Mouse (Mus musculus): Measurements from ENCODE around the gene Olfr169. TPM values are rescaled to one million over a fixed set of nuclear protein-coding genes. Genes with fewer than 3 reads are reported as not detected.
"Not testable (repeated sequence)": the region's sequence is repeated elsewhere in the genome, so short reads cannot be mapped to it uniquely, and the experiment has no call there.

The Olfr169 gene
- polyA plus RNA-seq (2015; fragmentation: Nextera tagmentation; extraction: Ambion mirVana): not detected in 2 replicates

DNA sequence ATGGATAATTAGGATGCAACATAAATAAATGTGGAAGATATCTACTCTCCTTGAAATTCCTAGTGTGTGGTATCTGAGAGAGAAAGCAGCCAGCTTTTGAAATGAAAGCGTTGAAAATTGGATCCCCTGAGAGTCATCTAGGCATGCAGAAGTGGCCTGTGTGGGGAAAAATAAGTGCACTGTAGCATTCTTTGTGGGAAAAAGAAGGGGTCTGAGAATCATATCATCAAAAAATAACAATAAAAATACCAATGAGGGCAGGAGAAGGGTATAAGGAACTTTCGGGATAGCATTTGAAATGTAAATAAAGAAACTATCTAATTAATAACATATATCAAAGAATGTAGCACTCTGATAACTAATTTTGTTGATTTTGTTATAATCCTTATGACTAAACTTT is at the start of gene Olfr169:
TSS of gene Olfr169 (minus strand) at position 101 of the 400 bp plus-strand sequence.
- not testable (repeated sequence) for H3K27ac ChIP-seq; H3K27me3 ChIP-seq; H3K36me3 ChIP-seq; H3K4me2 ChIP-seq; ATAC-seq (ENCODE audit: low FRiP score); H3K4me3 ChIP-seq; H3K9me3 ChIP-seq; H3K4me1 ChIP-seq (replicated peaks); H3K9ac ChIP-seq
- WGBS: 89% methylated on average over 2 of the region's 2 CpGs

DNA sequence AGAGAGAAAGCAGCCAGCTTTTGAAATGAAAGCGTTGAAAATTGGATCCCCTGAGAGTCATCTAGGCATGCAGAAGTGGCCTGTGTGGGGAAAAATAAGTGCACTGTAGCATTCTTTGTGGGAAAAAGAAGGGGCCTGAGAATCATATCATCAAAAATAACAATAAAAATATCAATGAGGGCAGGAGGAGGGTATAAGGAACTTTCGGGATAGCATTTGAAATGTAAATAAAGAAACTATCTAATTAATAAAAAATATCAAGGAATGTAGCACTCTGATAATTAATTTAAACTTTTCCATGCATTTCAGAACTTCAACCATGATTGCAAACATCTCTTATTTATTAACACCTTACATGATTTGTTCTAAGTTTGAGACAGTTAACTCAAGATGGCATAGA is 40.2 kb upstream of the Olfr169 start, which contains the start of gene Olfr170:
TSS of gene Olfr170 (minus strand) at position 101 of the 400 bp plus-strand sequence.
- H3K9ac ChIP-seq; ATAC-seq (ENCODE audit: low FRiP score); H3K4me1 ChIP-seq (replicated peaks); H3K4me3 ChIP-seq; H3K4me2 ChIP-seq; H3K9me3 ChIP-seq; H3K27ac ChIP-seq; H3K27me3 ChIP-seq; H3K36me3 ChIP-seq: not testable (repeated sequence)
- WGBS: 86% methylated on average over 2 of the region's 2 CpGs

DNA sequence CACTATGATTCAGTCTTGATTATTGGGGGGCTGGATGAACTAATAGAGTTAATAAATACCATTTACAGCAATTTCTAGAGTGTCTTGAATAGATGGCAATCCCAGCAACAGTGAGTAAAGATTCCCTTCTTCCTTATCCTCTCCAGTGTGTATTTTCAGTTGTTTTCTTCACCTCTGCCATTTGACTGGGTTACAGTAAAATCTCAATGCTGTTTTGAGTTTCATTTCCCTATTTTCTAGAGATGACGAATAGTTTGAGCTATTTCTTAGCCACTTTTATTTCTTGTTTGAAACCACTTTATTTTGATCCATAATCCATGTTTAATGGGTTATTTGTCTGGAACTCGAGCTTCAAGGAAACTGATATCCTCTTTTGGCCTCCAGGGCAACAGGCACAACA is 31.6 kb upstream of the Olfr169 start:
- no peaks in the 10 kb centered on the region for H3K9me3 ChIP-seq

DNA sequence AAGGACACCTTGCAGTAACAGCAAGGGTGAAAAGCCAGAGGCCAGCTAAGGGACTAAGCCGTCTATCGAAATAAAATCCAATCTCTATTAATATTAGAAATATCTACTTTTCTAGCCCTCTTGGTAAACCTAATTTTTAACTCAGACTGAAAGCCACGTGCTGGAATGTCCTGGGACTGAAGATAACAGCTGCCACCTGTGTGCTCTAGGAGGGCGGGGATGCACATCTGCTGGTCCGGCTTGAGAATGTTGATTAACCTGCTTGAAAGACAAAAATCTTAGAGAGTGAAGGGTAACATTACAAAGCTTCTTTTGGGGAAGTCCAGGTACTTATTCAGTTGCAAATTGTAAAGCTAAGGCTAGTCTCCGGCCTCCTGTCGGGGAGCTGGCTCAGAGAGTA is 18.2 kb downstream of the Olfr169 start:
- H3K4me1 ChIP-seq (replicated peaks); H3K27ac ChIP-seq; H3K4me2 ChIP-seq; ATAC-seq (ENCODE audit: low FRiP score); H3K9ac ChIP-seq; H3K9me3 ChIP-seq; H3K4me3 ChIP-seq; H3K27me3 ChIP-seq; H3K36me3 ChIP-seq: not testable (repeated sequence)
- 88% methylated on average over 7 of the region's 7 CpGs for WGBS

More for the DNA sequence above, 31.6 kb upstream of the Olfr169 start:
- Histone ChIP-seq H3K27me3 (no peaks in the 10 kb centered on the region), H3K27ac (no peak overlapping the region), H3K4me1 (replicated peaks) (no peaks in the 10 kb centered on the region), H3K9ac (no peak overlapping the region), H3K4me3 (no peak overlapping the region), H3K36me3 (no peaks in the 10 kb centered on the region), H3K4me2 (no peak overlapping the region)
- 58% methylated on average over 2 of the region's 2 CpGs for WGBS
- ATAC-seq (ENCODE audit: low FRiP score): no peak

DNA sequence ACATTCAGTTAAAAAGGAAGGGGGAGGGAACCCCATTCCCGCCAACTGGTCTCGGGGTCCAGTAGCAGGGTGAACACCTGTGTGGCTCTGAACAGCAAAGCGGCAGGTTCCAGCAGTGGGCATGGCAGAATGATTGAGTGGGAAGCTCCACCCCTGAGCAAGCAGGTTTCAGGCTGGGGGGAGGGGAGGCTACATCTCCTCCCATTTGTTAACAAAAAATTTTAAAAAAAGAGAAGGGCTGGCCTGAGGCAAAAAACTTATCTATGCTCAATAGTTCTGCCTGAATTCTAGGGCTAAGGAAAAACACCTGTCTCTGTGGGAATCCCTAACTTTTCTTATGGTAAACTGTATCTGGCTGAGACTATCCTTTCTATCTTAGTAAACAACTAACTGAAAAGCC is 19.4 kb downstream of the Olfr169 start:
- not testable (repeated sequence) for H3K9ac ChIP-seq; H3K9me3 ChIP-seq; H3K27me3 ChIP-seq; ATAC-seq (ENCODE audit: low FRiP score); H3K4me2 ChIP-seq; H3K36me3 ChIP-seq; H3K4me1 ChIP-seq (replicated peaks); H3K4me3 ChIP-seq; H3K27ac ChIP-seq
- WGBS: 92% methylated on average over 3 of the region's 3 CpGs

DNA sequence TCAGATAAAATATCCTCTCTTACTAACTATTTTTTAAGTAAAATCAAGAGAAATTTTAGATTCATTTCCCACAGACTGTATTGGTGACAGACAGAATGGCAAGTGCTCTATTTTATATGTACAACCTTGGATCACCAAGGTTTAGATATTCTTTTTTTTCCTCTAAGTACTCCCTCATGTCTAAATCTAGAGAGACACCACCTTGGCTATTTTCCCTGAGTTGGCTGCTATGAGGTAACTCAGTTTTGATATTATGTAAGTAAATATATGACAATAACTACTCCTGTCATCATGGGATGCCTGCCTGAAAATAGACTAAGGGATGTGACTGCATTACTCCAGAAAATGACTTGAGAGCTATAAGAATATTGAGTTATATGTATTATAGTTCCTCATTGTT is 36.2 kb downstream of the Olfr169 start, which contains the start of gene Olfr168:
TSS of gene Olfr168 (minus strand) at position 101 of the 400 bp plus-strand sequence.
- Histone ChIP-seq H3K27ac (no peak within 1 kb of the TSS), H3K4me2 (no peak within 1 kb of the TSS), H3K9ac (no peak within 1 kb of the TSS), H3K4me1 (replicated peaks) (no peaks in the 10 kb centered on the region), H3K36me3 (no peaks in the 10 kb centered on the region), H3K27me3 (no peaks in the 10 kb centered on the region), H3K4me3 (no peak within 1 kb of the TSS), H3K9me3 (0 out of 2 replicates have a peak, but pooled peaks cover 5% of the 10 kb centered on the region)
- no peak for ATAC-seq (ENCODE audit: low FRiP score)

DNA sequence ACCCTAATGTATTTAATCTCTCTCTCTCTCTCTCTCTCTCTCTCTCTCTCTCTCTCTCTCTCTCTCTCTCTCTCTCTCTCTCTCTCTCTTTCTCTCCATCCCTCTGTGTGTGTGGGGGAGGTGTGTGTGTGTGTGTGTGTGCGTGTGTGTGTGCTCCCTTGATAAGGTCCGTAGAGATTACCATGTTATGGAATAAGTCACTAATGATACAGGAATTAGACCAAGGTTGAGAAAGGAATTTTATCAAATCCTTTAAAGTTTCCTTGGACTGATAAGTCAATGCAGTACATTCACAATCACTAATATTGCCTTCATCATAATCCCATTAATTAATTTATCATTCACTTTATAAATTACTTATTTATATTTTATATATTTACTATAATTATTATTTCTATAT is 49.4 kb downstream of the Olfr169 start, which contains the start of gene Olfr167:
TSS of gene Olfr167 (minus strand) at position 101 of the 400 bp plus-strand sequence.
- H3K9ac ChIP-seq: no peak within 1 kb of the TSS
- H3K27ac ChIP-seq: no peak within 1 kb of the TSS
- no peak for ATAC-seq (ENCODE audit: low FRiP score)
- H3K27me3 ChIP-seq: no peaks in the 10 kb centered on the region
- H3K4me3 ChIP-seq: no peak within 1 kb of the TSS
- H3K4me1 ChIP-seq (replicated peaks): no peaks in the 10 kb centered on the region
- 95% methylated on average over 2 of the region's 2 CpGs for WGBS
- H3K36me3 ChIP-seq: no peaks in the 10 kb centered on the region
- no peaks in the 10 kb centered on the region for H3K9me3 ChIP-seq
- no peak within 1 kb of the TSS for H3K4me2 ChIP-seq

Other genes with a start within 250 kb of the Olfr169 start
- gene Olfr165, start 148.7 kb downstream of the Olfr169 start, polyA plus RNA-seq (2015; fragmentation: Nextera tagmentation; extraction: Ambion mirVana): not detected in 2 replicates
- gene Olfr166, start 88.1 kb downstream of the Olfr169 start, polyA plus RNA-seq (2015; fragmentation: Nextera tagmentation; extraction: Ambion mirVana): not detected in 2 replicates
- gene Olfr167, start 49.5 kb downstream of the Olfr169 start, polyA plus RNA-seq (2015; fragmentation: Nextera tagmentation; extraction: Ambion mirVana): not detected in 2 replicates
- gene Olfr168, start 36.3 kb downstream of the Olfr169 start, polyA plus RNA-seq (2015; fragmentation: Nextera tagmentation; extraction: Ambion mirVana): not detected in 2 replicates
- gene Olfr170, start 40.1 kb upstream of the Olfr169 start, polyA plus RNA-seq (2015; fragmentation: Nextera tagmentation; extraction: Ambion mirVana): not detected in 2 replicates
- gene Olfr171, start 58.1 kb upstream of the Olfr169 start, polyA plus RNA-seq (2015; fragmentation: Nextera tagmentation; extraction: Ambion mirVana): not detected in 2 replicates
- gene Lamp3, start 134.6 kb upstream of the Olfr169 start, polyA plus RNA-seq (2015; fragmentation: Nextera tagmentation; extraction: Ambion mirVana): 0.06 TPM in 1 of 2 replicates, not detected in the other
- gene B3gnt5, start 188.4 kb upstream of the Olfr169 start, polyA plus RNA-seq (2015; fragmentation: Nextera tagmentation; extraction: Ambion mirVana): 48.6 and 52.0 TPM in 2 replicates

All from hindbrain, embryonic 13.5 days (tissue).